Comparison of ENCODE assay signal across 28 mouse cellular contexts in genomic region chr5:136263342-136263741, GRCm38 (mm10). TPM values are rescaled to one million over a fixed set of nuclear protein-coding genes. Genes with fewer than 3 reads are reported as not detected.
A peak's percentile ranks its signal among the peaks of the same experiment; 100 is the strongest.
DNase-seq lines count a peak whose midpoint lies in the region; ATAC-seq and TF ChIP-seq lines count a peak whose summit lies in the region.
"Had no signal": no experiment of that assay in that cellular context is flagged by ENCODE, and none has a peak within 500 bp of the region (broad histone marks: within the 10 kb centered on the region; RNA-seq: fewer than 3 reads in every experiment).

No protein-coding gene starts in this region.

- H3K4me3 ChIP-seq in forebrain, postnatal 0 days (ENCODE audit: low read depth, low read length), result no peak overlapping the region
- no peak overlapping the region for H3K4me3 ChIP-seq in forebrain, embryonic 12.5 days (replicated peaks)
- H3K4me3 ChIP-seq: embryonic facial prominence, embryonic 15.5 days; heart, adult 2 months; heart, embryonic 13.5 days; hindbrain, embryonic 12.5 days; midbrain, embryonic 10.5 days; myocyte; neural tube, embryonic 13.5 days; stomach, embryonic 15.5 days had no signal

- DNase-seq in forebrain, postnatal 0 days, result peak; percentile 23
- DNase-seq in left cerebral cortex, postnatal 25 days (ENCODE audit: low spot score in 2 of 2), result peak; percentile 42 to 64
- no peak for DNase-seq in left cerebral cortex, adult 11 months (ENCODE audit: low spot score)
- peak; percentile 36 to 59 for DNase-seq in right cerebral cortex, adult 2 months (ENCODE audit: low spot score in 2 of 2)
- DNase-seq in spleen, adult 18-20 months, result no peak
- DNase-seq in kidney, adult 18-20 months, result no peak
- DNase-seq: adrenal gland, postnatal 25 days; cerebellum, adult 11 months; cerebellum, adult 9-11 months; gastrocnemius, postnatal 25 days; heart, adult 2 months; heart, postnatal 14 days; kidney, adult 2 months; liver, postnatal 0 days; thymus, postnatal 4 days had no signal

- H3K36me3 ChIP-seq in forebrain, postnatal 0 days (ENCODE audit: insufficient read depth), result no peaks in the 10 kb centered on the region
- no peaks in the 10 kb centered on the region for H3K36me3 ChIP-seq in forebrain, embryonic 12.5 days (replicated peaks)
- H3K36me3 ChIP-seq: embryonic facial prominence, embryonic 15.5 days; heart, embryonic 13.5 days; hindbrain, embryonic 12.5 days; midbrain, embryonic 10.5 days; neural tube, embryonic 13.5 days; stomach, embryonic 15.5 days had no signal

- intact Hi-C loops in left cerebral cortex, postnatal 25 days (cut with DNase I), result no loop called here

- no peak overlapping the region for H3K27ac ChIP-seq in forebrain, postnatal 0 days (ENCODE audit: low read depth, low read length)
- no peak overlapping the region for H3K27ac ChIP-seq in forebrain, embryonic 12.5 days
- H3K27ac ChIP-seq: embryonic facial prominence, embryonic 15.5 days; heart, adult 2 months; heart, embryonic 13.5 days; hindbrain, embryonic 12.5 days; kidney, postnatal 0 days; midbrain, embryonic 10.5 days; neural tube, embryonic 13.5 days; stomach, embryonic 15.5 days had no signal

- ATAC-seq in forebrain, postnatal 0 days, result no peak
- ATAC-seq in forebrain, embryonic 12.5 days (ENCODE audit: low FRiP score), result no peak
- ATAC-seq: inflammation-experienced regulatory T-cells, adult 6 months; liver, postnatal 0 days; lung, postnatal 0 days; midbrain, embryonic 16.5 days had no signal

- no peak overlapping the region for H3K9ac ChIP-seq in forebrain, postnatal 0 days
- no peak overlapping the region for H3K9ac ChIP-seq in forebrain, embryonic 12.5 days
- H3K9ac ChIP-seq: embryonic facial prominence, embryonic 15.5 days; heart, embryonic 13.5 days; hindbrain, embryonic 12.5 days; liver, postnatal 0 days; neural tube, embryonic 13.5 days; stomach, embryonic 15.5 days had no signal

- H3K4me1 ChIP-seq in forebrain, postnatal 0 days (ENCODE audit: insufficient read depth), result no peaks in the 10 kb centered on the region
- H3K4me1 ChIP-seq in forebrain, embryonic 12.5 days, result no peaks in the 10 kb centered on the region; the same call in 1 of the 2 replicates
- H3K4me1 ChIP-seq: midbrain, embryonic 10.5 days; stomach, embryonic 15.5 days had no signal

- TF ChIP-seq CTCF in forebrain, postnatal 0 days (IDR thresholded peaks at IDR 0.05; ENCODE audit: low read depth), result no peak

- H3K4me2 ChIP-seq in forebrain, postnatal 0 days (ENCODE audit: low read depth), result no peak overlapping the region
- no peak overlapping the region for H3K4me2 ChIP-seq in forebrain, embryonic 12.5 days
- H3K4me2 ChIP-seq: embryonic facial prominence, embryonic 15.5 days; heart, embryonic 13.5 days; hindbrain, embryonic 12.5 days; liver, embryonic 11.5 days; neural tube, embryonic 13.5 days; stomach, embryonic 15.5 days had no signal

- no peaks in the 10 kb centered on the region for H3K9me3 ChIP-seq in forebrain, postnatal 0 days (ENCODE audit: low read length)
- H3K9me3 ChIP-seq in forebrain, embryonic 12.5 days, result no peaks in the 10 kb centered on the region
- H3K9me3 ChIP-seq: embryonic facial prominence, embryonic 15.5 days; heart, embryonic 13.5 days; hindbrain, embryonic 12.5 days; midbrain, embryonic 10.5 days; neural tube, embryonic 13.5 days; stomach, embryonic 15.5 days had no signal

- H3K27me3 ChIP-seq in forebrain, postnatal 0 days (ENCODE audit: insufficient read depth, low read length), result no peaks in the 10 kb centered on the region
- no peaks in the 10 kb centered on the region for H3K27me3 ChIP-seq in forebrain, embryonic 12.5 days
- H3K27me3 ChIP-seq: embryonic facial prominence, embryonic 15.5 days; heart, embryonic 13.5 days; hindbrain, embryonic 12.5 days; neural tube, embryonic 13.5 days; stomach, embryonic 15.5 days had no signal

- WGBS in forebrain, postnatal 0 days, result 72% methylated on average over 4 of the region's 4 CpGs
- 77% methylated on average over 4 of the region's 4 CpGs for WGBS in forebrain, embryonic 12.5 days

RNA-seq across cellular contexts. Expression of gene Sh2b2, which starts 17.0 kb away (rescaled TPM):
- total RNA-seq in forebrain, postnatal 0 days (2014; rRNA removed), result 38.4 and 43.8 TPM in 2 replicates
- 21.0 and 22.7 TPM in 2 replicates for polyA plus RNA-seq in forebrain, postnatal 0 days (2015; fragmentation: Nextera tagmentation; extraction: Ambion mirVana)
- 19.6 and 21.7 TPM in 2 replicates for polyA plus RNA-seq in forebrain, embryonic 12.5 days (2016; fragmentation: Nextera tagmentation; extraction: Ambion mirVana)
- total RNA-seq in left cerebral cortex, postnatal 25 days (2021), result 1 to 10 TPM; 7.2 to 8.2 TPM

Comparison
In these comparisons a context has a peak if more than half of its experiments do, and no peak if none do; other contexts are left out.
1. DNase-seq: peak in forebrain, postnatal 0 days (single experiment), left cerebral cortex, postnatal 25 days (2 of 2) and right cerebral cortex, adult 2 months (2 of 2); none in left cerebral cortex, adult 11 months (single experiment), spleen, adult 18-20 months (0 of 2) and kidney, adult 18-20 months (single experiment).